Mouse (Mus musculus) forebrain, embryonic 13.5 days (tissue): Measurements from ENCODE around the gene Kcnq5. TPM values are rescaled to one million over a fixed set of nuclear protein-coding genes. Genes with fewer than 3 reads are reported as not detected.

ENCODE experiments used
- ATAC-seq: fragments of 200-750 bp; cut with Nextera tagmentation; 2 replicates; pipeline ENCODE4 v1.8.0; 2017
- H3K27ac ChIP-seq: fragments of 300-500 bp; sonication (generic); 2 replicates; pipeline ENCODE4 v1.5.1; 2015; ENCODE audit warnings: inconsistent platforms, mild to moderate bottlenecking, moderate library complexity
- H3K27me3 ChIP-seq: fragments of 300-500 bp; sonication (generic); 2 replicates; pipeline ENCODE4 v1.6.1; 2015; ENCODE audit warnings: mild to moderate bottlenecking, inconsistent platforms
- H3K36me3 ChIP-seq: fragments of 300-500 bp; sonication (generic); 2 replicates; pipeline ENCODE4 v1.6.1; 2015; ENCODE audit warnings: mild to moderate bottlenecking, inconsistent platforms; ENCODE audit not compliant: poor library complexity, severe bottlenecking
- H3K4me1 ChIP-seq: fragments of 300-500 bp; sonication (generic); 2 replicates; pipeline ENCODE4 v1.6.1; 2015; ENCODE audit warnings: inconsistent platforms
- H3K4me2 ChIP-seq: fragments of 300-500 bp; sonication (generic); 2 replicates; pipeline ENCODE4 v1.6.1; 2015; ENCODE audit warnings: inconsistent platforms, mild to moderate bottlenecking, moderate library complexity
- H3K4me3 ChIP-seq: fragments of 300-500 bp; sonication (generic); 2 replicates; pipeline ENCODE4 v1.5.1; 2015; ENCODE audit warnings: mild to moderate bottlenecking, inconsistent platforms
- H3K9ac ChIP-seq: fragments of 300-500 bp; sonication (generic); 2 replicates; pipeline ENCODE4 v1.6.1; 2015; ENCODE audit warnings: mild to moderate bottlenecking, inconsistent platforms
- H3K9me3 ChIP-seq: fragments of 300-500 bp; sonication (generic); replicated peaks from 2 replicates; pipeline ENCODE4 v1.6.1; 2016; ENCODE audit warnings: inconsistent platforms
- WGBS: fragments of 180-500 bp; shearing (Covaris S2); methylation state at CpG from one replicate; pipeline ENCODE4 v1.1.7; 2015; 5-methylcytosine and 5-hydroxymethylcytosine counted together
- polyA plus RNA-seq: library from polyadenylated mRNA; unstranded; fragments of >200 nt; fragmentation: Nextera tagmentation; extraction: Ambion mirVana; gene quantifications from 2 replicates; pipeline ENCODE4 v1.2.1, GENCODE M21; 2015

Kcnq5 gene
- polyA plus RNA-seq, 1 experiment from 2014 or later, result 0.72 TPM

DNA sequence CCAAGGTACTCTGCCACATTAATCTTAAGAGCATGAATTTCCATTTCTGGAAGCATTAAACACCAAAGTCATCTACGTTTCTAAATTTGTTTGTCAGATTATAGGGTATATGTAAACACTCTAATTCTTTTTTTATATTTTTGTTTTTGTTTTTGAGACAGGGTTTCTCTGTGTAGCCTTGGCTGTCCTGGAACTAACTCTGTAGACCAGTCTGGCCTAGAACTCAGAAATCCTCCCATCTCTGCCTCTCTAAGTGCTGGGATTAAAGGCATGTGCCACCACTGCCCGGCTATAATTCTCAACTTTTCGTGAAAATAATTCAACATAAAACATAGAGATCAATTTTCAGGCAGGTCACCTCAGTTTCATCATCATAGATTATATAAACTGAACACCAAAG lies 246.9 kb downstream of the Kcnq5 start:
- H3K9ac ChIP-seq, result no peak overlapping the region
- H3K27me3 ChIP-seq, result no peaks in the 10 kb centered on the region
- ATAC-seq, result no peak
- no peaks in the 10 kb centered on the region; the same call in 1 of the 2 replicates for H3K9me3 ChIP-seq
- H3K36me3 ChIP-seq, result no peaks in the 10 kb centered on the region
- no peak overlapping the region for H3K4me2 ChIP-seq
- H3K27ac ChIP-seq, result no peak overlapping the region
- H3K4me1 ChIP-seq, result no peaks in the 10 kb centered on the region
- 87% methylated on average over 3 of the region's 3 CpGs for WGBS
- H3K4me3 ChIP-seq, result no peak overlapping the region

DNA sequence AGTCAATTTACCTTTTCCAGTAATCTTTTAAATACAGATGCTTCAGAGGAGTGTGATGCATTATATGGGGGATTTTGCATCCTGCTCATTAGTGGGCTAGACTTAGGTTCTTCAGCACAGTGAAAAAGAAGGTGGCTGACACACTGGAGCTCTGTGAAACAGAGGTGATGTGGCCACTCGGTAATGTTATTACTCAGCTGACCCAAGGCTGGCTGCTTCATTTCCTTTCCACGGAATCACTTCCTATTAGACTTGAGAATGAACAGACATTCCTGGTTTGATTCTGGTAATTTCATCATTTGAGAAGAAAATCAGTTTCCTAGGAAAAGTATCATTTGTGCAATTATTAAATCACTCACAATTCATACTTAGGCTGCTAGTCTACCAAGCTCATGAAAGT lies 249.0 kb downstream of the Kcnq5 start:
- Histone ChIP-seq H3K36me3 (no peaks in the 10 kb centered on the region), H3K27me3 (no peaks in the 10 kb centered on the region), H3K4me1 (no peaks in the 10 kb centered on the region), H3K9ac (no peak overlapping the region), H3K9me3 (no peaks in the 10 kb centered on the region), H3K4me2 (no peak overlapping the region), H3K27ac (no peak overlapping the region), H3K4me3 (no peak overlapping the region)
- 79% methylated on average over 2 of the region's 2 CpGs for WGBS
- ATAC-seq, result no peak

DNA sequence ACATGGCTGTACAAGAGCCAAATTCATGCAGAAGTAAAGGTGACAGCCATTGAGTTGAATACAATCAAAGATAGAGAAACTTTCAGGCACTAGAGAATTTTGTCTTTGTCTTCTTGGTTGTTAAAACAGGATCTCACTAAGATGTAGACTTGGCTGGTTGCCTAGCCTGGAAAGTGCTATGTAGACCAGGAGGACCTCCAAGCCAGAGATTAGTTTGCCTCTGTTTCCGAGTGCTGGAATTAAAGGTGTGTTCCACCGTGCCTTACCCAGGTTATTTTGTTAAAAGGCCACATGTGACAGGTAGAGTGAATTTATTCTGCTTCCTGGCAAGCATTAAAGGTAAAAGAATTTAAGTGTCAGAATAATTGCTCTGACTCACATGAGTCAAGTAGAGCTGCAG lies 271.3 kb downstream of the Kcnq5 start:
- H3K4me2 ChIP-seq, result no peak overlapping the region
- no peaks in the 10 kb centered on the region for H3K4me1 ChIP-seq
- no peaks in the 10 kb centered on the region for H3K9me3 ChIP-seq
- no peaks in the 10 kb centered on the region for H3K27me3 ChIP-seq
- WGBS, result 70% methylated on average over 2 of the region's 2 CpGs
- ATAC-seq, result no peak
- no peak overlapping the region for H3K27ac ChIP-seq
- H3K36me3 ChIP-seq, result no peaks in the 10 kb centered on the region
- H3K4me3 ChIP-seq, result no peak overlapping the region
- no peak overlapping the region for H3K9ac ChIP-seq

DNA sequence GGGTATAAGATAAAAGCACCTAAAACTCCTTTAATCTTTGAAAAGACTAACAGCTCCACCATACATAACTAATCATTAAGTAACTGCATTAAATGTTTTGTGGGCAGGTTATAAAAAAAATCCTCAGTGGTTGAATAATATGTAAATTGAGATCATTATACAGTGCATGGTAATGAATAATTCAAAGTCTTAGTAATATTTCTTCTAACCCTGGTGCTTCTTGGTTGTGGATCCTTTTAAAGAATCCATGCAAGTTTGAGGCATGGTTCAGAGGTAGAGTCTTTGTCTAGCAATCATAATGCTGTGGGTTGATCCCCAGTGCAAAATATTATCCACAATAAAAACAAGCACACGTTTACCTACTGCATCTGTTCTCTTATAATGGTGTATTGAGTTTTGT lies 272.8 kb downstream of the Kcnq5 start:
- no peaks in the 10 kb centered on the region for H3K27me3 ChIP-seq
- no peaks in the 10 kb centered on the region for H3K36me3 ChIP-seq
- H3K9ac ChIP-seq, result no peak overlapping the region
- no peak for ATAC-seq
- H3K4me2 ChIP-seq, result no peak overlapping the region
- no peak overlapping the region for H3K27ac ChIP-seq
- H3K4me3 ChIP-seq, result no peak overlapping the region
- 74% methylated on average over 1 of the region's 1 CpGs for WGBS
- H3K9me3 ChIP-seq, result no peaks in the 10 kb centered on the region
- H3K4me1 ChIP-seq, result no peaks in the 10 kb centered on the region

DNA sequence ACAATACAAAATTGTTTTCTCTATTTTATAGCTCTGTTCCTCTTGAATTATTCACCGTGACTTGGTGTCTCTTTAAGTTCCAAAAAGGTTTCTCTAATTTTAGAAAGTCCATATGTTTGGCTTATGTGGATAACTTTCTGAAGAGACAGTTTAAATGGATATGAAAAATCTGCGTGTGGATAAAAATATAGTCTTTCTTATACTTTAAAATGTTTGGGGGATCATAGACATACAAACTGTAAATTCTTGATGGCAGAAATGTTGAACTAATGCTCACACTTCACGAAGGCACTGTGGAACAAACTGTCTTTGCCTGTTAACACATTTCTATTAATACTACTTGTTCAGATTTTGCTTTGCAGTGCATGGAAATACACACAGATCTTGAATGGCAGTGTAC lies 277.3 kb downstream of the Kcnq5 start:
- Histone ChIP-seq H3K36me3 (no peaks in the 10 kb centered on the region), H3K27ac (no peak overlapping the region), H3K9ac (no peak overlapping the region), H3K4me3 (no peak overlapping the region), H3K27me3 (no peaks in the 10 kb centered on the region), H3K4me2 (no peak overlapping the region), H3K4me1 (no peaks in the 10 kb centered on the region), H3K9me3 (no peaks in the 10 kb centered on the region)
- no peak for ATAC-seq
- WGBS, result 87% methylated on average over 3 of the region's 3 CpGs

DNA sequence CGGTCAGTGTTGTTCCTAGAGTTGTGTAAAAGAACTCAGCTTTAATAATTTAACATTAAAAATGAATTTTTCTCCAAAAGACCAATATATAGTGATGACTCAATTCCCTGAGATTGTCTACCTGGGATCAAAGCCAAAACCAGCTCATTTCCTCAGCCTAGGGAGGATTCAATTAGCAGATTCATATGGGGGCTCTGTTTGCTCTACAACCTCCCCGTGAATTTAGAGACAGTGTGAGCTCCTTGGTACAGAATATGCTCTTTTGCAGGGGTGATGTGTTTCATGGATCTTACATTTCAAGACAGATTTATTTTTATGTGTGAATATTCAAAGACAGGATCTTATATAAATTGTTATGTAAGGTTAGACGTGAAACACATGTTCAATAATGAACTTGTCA lies 284.9 kb downstream of the Kcnq5 start:
- Histone ChIP-seq H3K9me3 (no peaks in the 10 kb centered on the region), H3K36me3 (no peaks in the 10 kb centered on the region), H3K4me1 (no peaks in the 10 kb centered on the region), H3K4me3 (no peak overlapping the region), H3K27ac (no peak overlapping the region), H3K27me3 (no peaks in the 10 kb centered on the region), H3K4me2 (no peak overlapping the region), H3K9ac (no peak overlapping the region)
- WGBS, result 84% methylated on average over 3 of the region's 3 CpGs
- no peak for ATAC-seq

DNA sequence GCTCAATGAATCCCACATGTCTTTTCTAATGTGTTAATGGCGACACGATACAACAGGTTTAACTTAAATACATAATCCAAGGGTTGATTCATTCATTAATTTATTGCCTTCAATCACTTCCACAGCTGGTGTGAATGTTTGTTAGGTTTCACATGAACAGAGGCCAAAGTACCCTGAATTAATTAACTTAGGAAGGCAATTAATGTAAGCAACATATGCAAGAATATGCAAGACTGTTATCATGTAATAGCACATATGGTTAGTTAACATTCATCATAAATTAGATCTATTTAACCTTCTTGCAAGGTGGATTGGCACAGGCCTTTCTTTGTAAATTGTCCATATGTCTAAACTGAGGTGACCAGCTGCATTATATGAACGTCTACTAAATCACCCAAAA lies 300.9 kb downstream of the Kcnq5 start:
- Histone ChIP-seq H3K4me3 (no peak overlapping the region), H3K27me3 (no peaks in the 10 kb centered on the region), H3K27ac (no peak overlapping the region), H3K4me1 (no peaks in the 10 kb centered on the region), H3K36me3 (no peaks in the 10 kb centered on the region), H3K9me3 (no peaks in the 10 kb centered on the region), H3K9ac (no peak overlapping the region), H3K4me2 (no peak overlapping the region)
- WGBS, result 60% methylated on average over 3 of the region's 3 CpGs
- peak; percentile 90 for ATAC-seq

DNA sequence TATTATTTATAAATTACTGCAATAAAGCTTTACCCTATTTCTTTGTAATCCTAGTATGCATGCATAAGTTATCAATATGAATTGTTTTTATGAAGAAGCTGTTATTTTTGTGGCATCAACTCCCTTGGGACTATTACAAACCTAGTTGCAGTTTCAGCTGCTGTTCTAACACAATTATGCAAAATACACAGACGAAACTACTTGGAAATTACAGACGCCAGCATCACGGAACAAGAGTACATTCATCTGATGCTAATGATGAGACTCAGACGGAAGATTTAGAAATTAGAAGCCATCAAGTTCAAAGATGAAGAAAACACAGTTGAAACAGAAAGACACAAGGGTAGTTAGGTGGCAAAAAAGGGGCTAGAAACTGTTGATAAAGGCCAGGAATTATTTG lies 310.9 kb downstream of the Kcnq5 start:
- no peak overlapping the region for H3K27ac ChIP-seq
- H3K9ac ChIP-seq, result no peak overlapping the region
- 46% methylated on average over 4 of the region's 4 CpGs for WGBS
- H3K36me3 ChIP-seq, result no peaks in the 10 kb centered on the region
- ATAC-seq, result 0 out of 2 replicates have a peak, but pooled peaks have one; percentile 27
- H3K9me3 ChIP-seq, result no peaks in the 10 kb centered on the region
- no peaks in the 10 kb centered on the region for H3K27me3 ChIP-seq
- peaks cover 9% of the 10 kb centered on the region; the same call in 1 of the 2 replicates for H3K4me1 ChIP-seq
- H3K4me2 ChIP-seq, result no peak overlapping the region
- no peak overlapping the region for H3K4me3 ChIP-seq

DNA sequence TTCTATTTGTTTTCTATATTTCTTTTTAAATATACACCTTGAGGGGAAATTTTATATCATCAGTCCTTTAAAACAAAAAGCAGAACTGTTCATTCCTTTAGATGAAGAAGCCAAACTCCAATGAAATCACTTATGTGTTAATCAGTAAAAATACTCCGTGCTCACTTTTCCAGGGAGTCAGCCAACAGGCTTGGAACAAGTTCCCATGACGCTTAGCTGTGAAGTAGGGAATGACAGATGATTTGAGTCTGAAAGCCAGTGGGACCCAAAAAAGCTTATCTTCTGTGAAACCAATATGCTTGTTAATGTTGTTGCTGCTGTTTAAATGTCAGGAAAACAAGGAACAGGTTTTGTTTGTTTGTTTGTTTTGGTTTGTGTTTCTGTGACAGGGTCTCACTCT lies 326.3 kb downstream of the Kcnq5 start:
- Histone ChIP-seq H3K4me2 (no peak overlapping the region), H3K4me3 (no peak overlapping the region), H3K27ac (no peak overlapping the region), H3K27me3 (no peaks in the 10 kb centered on the region), H3K4me1 (no peaks in the 10 kb centered on the region), H3K9ac (no peak overlapping the region), H3K36me3 (no peaks in the 10 kb centered on the region), H3K9me3 (no peaks in the 10 kb centered on the region)
- WGBS, result 79% methylated on average over 2 of the region's 2 CpGs
- no peak; the same call in 1 of the 2 replicates for ATAC-seq

DNA sequence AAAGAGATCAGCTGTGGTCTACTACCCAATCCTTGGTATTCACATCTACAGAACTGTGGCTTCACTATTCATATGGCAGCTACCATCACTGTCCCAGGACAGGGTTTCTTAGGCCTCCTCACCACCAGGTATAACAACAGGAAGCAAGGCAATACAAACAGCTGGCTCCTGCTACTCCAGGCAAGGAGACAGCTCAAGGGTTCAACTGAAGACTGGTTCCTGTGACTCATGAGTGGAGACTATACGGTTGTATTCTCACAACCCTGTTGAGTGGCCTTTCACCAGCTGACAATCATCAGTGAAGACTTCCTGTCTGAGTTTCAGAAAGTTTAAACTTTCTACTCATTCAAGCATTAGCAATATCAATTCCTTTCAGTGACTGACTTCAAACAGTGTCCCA lies 327.7 kb downstream of the Kcnq5 start:
- no peaks in the 10 kb centered on the region for H3K36me3 ChIP-seq
- no peak overlapping the region for H3K9ac ChIP-seq
- no peaks in the 10 kb centered on the region for H3K9me3 ChIP-seq
- WGBS, result 66% methylated on average over 1 of the region's 1 CpGs
- H3K27ac ChIP-seq, result no peak overlapping the region
- H3K4me1 ChIP-seq, result no peaks in the 10 kb centered on the region
- H3K27me3 ChIP-seq, result no peaks in the 10 kb centered on the region
- H3K4me2 ChIP-seq, result no peak overlapping the region
- ATAC-seq, result no peak
- no peak overlapping the region for H3K4me3 ChIP-seq

DNA sequence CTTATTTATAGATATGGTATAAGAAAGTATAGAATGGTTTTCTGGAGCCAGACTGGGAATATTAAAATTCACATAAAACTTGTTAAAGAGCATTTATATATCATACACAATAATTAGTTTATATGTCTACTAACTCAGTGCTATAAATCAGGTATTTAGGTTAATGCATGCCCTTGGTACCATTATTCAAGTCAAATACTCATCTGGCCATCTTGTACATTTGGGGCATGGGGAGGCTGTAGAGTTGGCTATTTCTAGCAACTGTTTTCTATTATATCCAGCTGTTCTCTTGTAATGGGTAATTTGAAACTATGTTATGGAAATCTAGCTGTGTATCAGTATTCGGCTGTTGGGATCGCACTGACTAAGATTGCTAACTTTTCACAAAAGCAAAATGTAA lies 339.3 kb downstream of the Kcnq5 start:
- Histone ChIP-seq H3K36me3 (no peaks in the 10 kb centered on the region), H3K4me1 (no peaks in the 10 kb centered on the region), H3K27ac (no peak overlapping the region), H3K4me2 (no peak overlapping the region), H3K27me3 (no peaks in the 10 kb centered on the region), H3K4me3 (no peak overlapping the region), H3K9me3 (no peaks in the 10 kb centered on the region), H3K9ac (no peak overlapping the region)
- ATAC-seq, result no peak
- 93% methylated on average over 2 of the region's 2 CpGs for WGBS

DNA sequence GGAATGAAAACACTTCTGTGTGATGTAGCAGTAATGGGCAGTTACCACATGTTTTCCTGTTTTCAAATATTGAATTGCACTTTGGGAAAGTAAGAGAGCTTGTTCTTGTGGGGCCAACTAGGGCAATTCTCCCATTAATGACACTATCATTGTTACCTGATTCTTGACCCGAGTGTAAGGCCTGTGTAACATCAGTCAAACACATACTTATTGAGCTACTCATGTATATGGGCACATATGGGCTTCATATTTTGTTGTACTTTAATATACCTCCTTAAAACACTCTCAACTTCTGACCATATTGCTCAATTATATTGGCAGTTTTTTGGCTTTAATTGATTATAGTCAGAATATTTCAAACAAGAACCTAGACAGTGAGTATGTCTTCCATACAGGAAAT lies 339.7 kb downstream of the Kcnq5 start:
- H3K9me3 ChIP-seq, result no peaks in the 10 kb centered on the region
- no peaks in the 10 kb centered on the region for H3K4me1 ChIP-seq
- H3K36me3 ChIP-seq, result no peaks in the 10 kb centered on the region
- H3K4me3 ChIP-seq, result no peak overlapping the region
- no peak for ATAC-seq
- H3K27ac ChIP-seq, result no peak overlapping the region
- H3K4me2 ChIP-seq, result no peak overlapping the region
- no peaks in the 10 kb centered on the region for H3K27me3 ChIP-seq
- 87% methylated on average over 1 of the region's 1 CpGs for WGBS
- no peak overlapping the region for H3K9ac ChIP-seq

DNA sequence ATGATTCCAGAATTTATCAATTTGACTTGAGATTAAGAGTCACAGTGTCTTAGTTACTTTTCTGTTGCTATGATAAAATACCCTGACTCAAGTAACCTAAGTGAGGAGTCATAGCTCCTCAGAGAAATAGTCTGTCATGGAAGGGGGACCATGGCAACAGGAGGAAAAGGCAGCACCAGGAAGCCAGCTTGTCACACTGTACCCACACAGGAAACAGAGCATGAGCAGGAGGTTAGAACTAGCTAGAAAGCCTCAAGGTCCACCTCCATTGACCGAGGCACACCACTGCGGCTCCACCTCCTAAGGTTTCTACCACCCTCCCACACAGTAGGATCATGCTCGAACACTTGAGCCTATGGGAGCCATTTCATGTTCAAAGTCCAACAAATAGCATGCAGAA lies 343.0 kb downstream of the Kcnq5 start:
- 96% methylated on average over 3 of the region's 3 CpGs for WGBS
- no peak for ATAC-seq
- Histone ChIP-seq H3K4me2 (no peak overlapping the region), H3K27me3 (no peaks in the 10 kb centered on the region), H3K9ac (no peak overlapping the region), H3K27ac (no peak overlapping the region), H3K9me3 (no peaks in the 10 kb centered on the region), H3K4me3 (no peak overlapping the region), H3K36me3 (no peaks in the 10 kb centered on the region), H3K4me1 (no peaks in the 10 kb centered on the region)
